Mouse (Mus musculus) kidney, postnatal 36 days (tissue): Measurements from ENCODE around the gene Flt3.

Experiments used
- DNase-seq, 2 experiments: peaks; one replicate each; pipeline ENCODE4 v3.0.0; 2021 to 2022; ENCODE audit warnings: mixed read lengths in 2 of 2

Flt3 gene

GRCm38 (mm10) chr5:147408731-147409130, 8.4 kb upstream of the Flt3 start:
- DNase-seq, result peak in 1 of 2 experiments; percentile 34

- DNase-seq, result no peak
These were observed 5.8 kb upstream of the Flt3 start for GRCm38 (mm10) chr5:147406135-147406534.

- DNase-seq, result peak; percentile 56 to 81
These were observed 2.2 kb upstream of the Flt3 start for GRCm38 (mm10) chr5:147402505-147402904.

DNA sequence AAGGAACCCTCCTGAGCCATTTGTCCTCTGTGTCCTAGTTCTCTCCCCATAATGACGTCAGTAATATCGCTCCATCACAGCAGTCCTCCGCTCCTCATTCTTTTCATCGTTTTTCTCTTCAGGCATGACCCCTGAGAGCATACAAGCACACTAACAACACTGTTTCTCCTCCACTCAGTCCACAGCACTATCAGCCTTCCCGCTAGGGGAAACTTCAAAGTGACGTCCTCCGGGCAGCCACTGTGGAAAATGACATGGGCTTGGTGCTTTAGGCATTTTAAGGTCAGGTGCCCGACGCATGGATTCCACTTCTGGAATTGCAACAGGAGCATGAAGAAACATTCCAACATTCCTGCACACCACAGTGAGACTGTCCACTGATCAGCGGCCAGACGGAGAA, 735 bp upstream of the Flt3 start:
- no peak for DNase-seq

DNA sequence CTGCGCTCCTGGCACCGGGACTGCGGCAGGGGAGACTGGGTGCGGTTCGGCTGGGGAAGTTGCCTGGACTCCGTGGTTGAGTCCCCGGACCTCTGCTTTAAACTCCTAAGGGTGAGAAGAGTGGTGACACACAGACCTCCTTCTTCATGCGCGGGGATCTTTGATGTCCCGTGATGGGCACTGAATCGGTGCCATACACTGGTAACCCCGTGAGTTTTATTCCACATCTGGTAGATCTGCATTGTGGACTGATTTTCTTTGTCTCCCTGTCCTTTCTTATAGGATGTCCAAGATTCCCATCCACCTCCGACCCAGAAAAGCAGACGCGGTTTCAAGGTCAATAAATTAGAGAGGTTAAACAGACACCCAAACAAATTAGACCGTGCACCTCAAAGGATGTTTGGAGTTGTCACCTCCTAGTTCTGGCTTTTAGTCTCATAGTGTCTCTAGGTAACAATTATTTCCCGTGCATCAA, 253 bp upstream of the Flt3 start:
- DNase-seq, result no peak

DNA sequence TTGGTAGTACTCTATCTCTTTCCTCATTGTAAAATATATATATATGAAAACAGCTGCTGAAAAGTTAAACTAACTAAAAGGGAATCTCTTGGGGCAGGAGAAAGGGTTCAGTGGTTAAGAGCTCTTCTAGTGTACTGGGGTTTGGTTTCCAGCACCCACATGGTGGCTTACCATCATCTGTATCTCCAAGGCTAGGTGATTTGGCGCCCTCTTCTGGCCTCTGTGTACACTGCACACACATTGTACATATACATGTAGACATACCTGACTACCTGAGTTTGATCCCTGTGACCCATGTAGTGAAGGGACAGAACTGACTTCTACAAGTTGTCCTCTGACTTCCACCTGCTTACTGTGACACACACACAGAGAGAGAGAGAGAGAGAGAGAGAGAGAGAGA, 5.2 kb downstream of the Flt3 start:
- no peak for DNase-seq

DNA sequence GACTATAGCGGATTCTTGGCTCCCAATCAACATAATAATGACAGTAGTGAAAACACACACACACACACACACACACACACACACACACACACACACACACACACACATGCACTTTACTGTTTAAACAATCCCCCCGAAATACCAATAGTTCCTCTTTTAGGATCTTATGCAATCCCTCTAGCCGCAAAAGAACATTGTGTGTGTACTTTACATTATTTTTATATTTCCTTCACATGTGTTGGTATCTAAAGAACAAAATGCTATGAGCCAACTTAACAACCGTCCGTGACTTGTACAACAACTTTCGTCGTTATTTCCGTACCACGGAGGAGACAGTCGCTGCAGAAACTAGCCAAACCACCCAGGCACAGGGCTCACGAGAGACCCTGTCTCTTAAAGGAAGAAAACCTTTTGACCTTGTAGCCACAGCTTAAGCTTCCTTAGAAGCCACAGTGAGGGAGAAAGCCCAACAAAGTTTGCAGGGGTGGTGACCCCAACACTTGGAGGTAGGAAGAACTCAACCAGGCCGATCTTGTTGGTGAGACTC, 7.5 kb downstream of the Flt3 start:
- DNase-seq, result no peak

- no peak for DNase-seq
These were observed 9.5 kb downstream of the Flt3 start for GRCm38 (mm10) chr5:147390772-147391171.

- no peak for DNase-seq
These were observed 11.2 kb downstream of the Flt3 start for GRCm38 (mm10) chr5:147389052-147389451.

DNA sequence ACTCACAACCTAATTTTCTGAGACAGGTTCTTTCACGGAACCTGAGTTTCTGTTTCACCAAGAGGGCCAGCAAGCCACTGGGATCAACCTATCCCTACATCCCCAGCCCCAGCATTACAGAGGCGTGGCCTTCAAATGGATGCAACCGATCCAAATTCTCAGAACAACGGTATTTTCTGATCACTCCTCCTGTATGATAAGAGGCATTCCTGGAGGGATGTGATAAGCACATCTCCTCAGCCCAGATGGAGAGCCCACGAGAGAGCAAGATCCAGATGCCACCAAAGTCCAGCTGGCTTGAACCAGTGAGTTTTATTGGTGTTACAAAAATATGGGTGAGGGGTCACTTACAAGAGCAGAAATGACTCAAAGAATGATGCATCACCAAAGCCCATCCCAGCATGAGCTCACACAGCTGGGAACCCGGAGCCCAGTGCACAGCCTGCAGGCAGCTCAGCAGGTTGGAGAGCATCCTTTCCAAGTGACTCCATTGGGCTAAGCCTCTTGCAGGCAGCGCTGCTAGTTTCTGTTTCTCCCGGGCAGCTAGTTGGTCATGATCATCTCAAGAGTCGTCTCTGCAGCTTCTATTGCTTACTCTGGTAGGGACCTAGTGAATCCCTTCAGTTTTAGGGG, 11.8 kb downstream of the Flt3 start:
- DNase-seq, result no peak

DNA sequence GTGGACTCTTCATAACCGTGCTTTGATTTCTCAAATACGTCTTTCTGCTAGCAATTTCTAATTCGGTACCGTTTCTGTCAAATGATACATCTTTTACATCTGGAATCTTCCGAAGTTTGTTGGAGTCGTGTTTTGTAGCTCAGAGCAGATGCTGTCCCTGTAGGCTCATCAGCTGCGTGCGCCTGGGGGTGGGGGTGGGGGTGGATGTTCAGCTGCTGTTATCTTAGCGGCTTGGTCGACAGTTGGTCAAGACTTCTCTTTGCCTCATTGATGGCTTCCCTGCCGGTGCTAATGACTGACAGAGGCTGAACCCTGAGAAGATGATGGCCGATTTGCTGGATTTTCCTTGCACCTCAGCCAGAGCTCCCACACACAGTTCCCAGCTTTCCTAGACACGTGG, 13.4 kb downstream of the Flt3 start:
- no peak for DNase-seq

GRCm38 (mm10) chr5:147381396-147381795, 18.9 kb downstream of the Flt3 start:
- DNase-seq, result no peak

DNA sequence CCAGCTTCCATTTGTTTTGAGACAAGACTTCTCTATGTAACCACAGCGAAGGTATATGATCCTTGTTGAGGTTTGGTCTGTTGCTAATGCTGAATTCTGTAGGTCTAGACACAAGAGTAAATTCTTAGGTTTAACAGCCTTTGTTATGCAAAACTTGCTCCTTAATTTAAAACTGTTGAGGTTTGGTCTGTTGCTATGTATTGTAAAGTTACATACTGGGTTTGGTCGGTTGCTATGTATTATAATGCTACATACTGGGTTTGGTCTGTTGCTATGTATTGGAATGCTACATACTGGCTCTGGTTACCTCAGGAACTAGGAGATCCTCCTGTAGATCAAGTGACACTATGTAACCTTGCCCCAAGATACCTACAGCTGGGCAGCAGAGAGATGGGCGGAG, 20.8 kb downstream of the Flt3 start:
- no peak for DNase-seq

DNA sequence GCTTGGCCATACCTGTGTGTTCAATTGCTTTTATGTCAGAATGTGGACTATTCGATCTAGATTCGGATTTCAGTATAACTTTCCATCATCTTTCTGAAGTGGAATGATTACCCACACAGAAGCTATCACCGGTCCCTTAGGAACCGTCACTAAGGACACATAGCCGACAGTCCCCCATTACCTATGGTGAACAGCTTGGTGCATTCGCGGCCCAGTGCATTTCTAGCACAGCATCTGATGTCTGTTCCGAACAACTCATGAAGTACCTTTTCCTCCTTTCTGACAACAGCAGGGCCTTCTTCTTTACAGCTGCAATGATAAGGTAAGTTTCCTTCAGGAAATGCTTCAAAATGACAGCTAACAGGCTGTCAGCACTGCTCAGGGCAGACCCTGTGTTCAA, 30.0 kb downstream of the Flt3 start:
- no peak for DNase-seq

GRCm38 (mm10) chr5:147368221-147368620, 32.1 kb downstream of the Flt3 start:
- peak in 1 of 2 experiments; percentile 4 for DNase-seq

DNA sequence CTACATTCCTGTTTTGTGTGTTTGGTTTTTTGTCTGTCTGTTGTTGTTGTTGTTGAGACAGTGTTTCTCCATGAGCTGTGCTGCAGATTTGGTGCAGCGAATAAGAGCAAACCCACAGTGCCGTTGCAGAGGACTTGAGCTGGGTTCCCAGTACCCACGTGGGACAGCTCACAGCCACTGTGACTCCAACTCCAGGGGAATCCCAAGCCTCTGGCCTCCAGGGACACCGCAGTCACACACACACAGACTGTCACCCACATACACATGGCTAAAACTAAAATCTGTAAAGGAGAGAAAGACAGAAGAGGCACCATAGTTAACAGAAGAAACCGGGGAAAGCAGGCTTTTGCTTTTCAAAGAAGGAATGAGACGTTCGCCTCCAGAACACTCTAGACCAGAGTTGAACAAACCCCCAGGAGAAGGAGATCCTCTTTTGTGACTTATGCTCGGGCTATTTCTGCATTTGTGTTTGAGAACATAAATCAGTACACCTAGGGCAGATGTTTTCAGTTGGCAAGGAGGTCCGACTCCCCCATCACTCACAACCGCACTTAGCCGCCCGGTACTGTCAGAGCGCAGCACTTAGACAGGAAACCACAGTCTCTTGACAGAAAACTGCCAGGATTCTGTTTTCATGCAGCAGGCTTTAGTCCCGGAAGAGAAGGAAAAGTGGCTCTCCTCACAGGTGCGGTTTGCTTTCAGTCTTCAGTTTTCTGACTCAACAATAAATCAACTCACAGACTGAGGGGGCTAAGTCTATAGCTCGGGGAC, 34.1 kb downstream of the Flt3 start:
- peak in 1 of 2 experiments; percentile 2 for DNase-seq

- peak; percentile 4 to 9 for DNase-seq
These were observed 37.2 kb downstream of the Flt3 start for GRCm38 (mm10) chr5:147363054-147363453.

DNA sequence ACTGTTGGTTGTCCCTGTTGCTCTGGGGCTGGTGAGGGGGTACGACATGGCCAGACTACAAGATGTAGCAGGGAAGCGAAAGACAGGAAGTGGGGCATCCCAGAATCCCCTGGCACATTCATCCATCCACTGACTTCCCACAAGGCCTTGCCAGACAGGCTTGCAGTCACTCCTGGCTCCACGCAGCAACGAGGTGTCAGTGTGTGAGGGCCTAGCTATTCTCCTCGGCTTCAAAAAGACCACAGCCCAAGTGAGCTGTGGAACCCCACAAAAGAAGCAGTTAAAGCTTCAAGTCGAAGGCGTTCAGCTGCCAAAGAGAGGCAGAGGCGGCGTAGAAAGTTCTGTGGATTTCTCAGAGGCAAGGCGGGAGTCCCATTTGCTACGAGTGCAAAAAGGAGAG, 41.8 kb downstream of the Flt3 start:
- DNase-seq, result no peak

- peak in 1 of 2 experiments; percentile 43 for DNase-seq
These were observed 42.8 kb downstream of the Flt3 start for GRCm38 (mm10) chr5:147357536-147357935.

- DNase-seq, result no peak
These were observed 43.8 kb downstream of the Flt3 start for GRCm38 (mm10) chr5:147356260-147357055.

DNA sequence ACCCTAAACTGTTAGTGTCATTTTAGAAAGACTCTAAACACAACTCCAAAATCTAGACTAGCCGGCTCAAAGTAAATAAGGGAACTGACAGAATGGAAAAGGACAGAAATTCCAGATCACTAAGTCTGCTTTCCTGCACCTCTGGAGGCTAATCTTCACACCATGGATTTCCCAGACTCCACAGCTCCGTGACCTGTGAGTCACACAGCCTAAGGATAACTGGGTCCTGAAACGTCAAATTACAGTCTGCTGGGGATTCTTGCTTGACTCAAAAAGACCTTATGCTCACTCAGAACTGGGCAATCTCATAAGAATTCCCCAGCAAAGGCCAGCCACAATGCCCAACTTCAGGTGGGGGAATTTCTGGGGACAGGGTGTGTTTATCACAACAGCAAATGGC, 44.5 kb downstream of the Flt3 start:
- no peak for DNase-seq

GRCm38 (mm10) chr5:147354985-147355384, 45.3 kb downstream of the Flt3 start:
- no peak for DNase-seq

DNA sequence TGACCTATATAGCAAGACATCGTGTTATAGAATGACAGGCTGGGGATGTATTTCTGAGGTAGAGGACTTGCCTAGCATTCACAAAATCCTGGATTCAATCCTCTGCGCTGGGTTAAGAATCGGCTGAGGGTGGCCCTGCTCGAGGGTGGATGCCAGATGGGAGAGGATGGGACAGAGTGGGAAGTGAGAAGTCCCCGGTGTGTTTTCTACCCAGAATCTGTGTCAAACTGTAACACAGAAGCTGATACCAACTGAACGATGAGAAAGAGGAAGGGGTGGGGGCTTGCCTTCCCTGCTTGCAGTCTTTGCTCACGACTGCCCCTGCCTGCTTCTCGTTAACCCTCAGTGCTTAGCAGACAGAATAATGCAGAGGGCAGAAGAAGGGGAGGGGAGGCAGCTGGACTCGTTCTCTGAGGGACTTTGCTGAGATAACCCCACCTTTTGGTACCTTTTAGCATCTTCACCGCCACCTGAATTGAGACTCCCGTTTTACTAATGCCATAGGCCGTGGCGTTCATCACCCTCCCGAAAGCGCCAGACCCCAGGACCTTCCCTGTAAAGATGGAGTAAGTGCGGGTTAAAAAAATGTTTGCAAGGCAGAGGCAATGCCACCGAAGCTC, 46.0 kb downstream of the Flt3 start:
- no peak for DNase-seq
